Mouse (Mus musculus) stomach, postnatal 0 days (tissue): ENCODE results near the gene Zbtb45.

ENCODE experiments used
- CTCF ChIP-seq: IDR thresholded peaks from 2 replicates; pipeline ENCODE4 v1.5.1; 2016; ENCODE audit warnings: antibody characterized with exemption, low read depth, mild to moderate bottlenecking, moderate library complexity
- EP300 ChIP-seq: optimal IDR thresholded peaks from 2 replicates; pipeline ENCODE3; 2016; ENCODE audit warnings: antibody characterized with exemption

DNA sequence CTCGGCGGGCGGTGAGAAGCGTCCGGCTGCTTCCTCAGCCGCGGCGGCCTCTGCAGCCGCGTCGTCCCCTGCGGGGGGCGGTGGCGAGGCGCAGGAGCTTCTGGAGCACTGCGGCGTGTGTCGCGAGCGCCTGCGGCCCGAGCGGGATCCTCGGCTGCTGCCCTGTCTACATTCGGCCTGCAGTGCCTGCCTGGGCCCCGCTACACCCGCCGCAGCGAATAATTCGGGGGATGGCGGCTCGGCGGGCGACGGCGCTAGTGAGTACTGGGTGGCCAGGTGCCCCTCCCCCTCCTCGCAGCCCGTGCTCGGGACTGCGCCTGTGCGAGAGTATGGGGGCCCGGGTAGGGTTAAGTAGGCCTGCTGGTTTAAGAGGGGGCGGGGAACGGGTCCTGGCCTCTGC is 15.0 kb upstream of the Zbtb45 start:
- TF ChIP-seq CTCF, result peak; percentile 46
- no peak for TF ChIP-seq EP300
